Mouse (Mus musculus) brain, adult 2 months (tissue): ENCODE measurements around the gene Nup50.

Experiments used
- DNase-seq: peaks from one replicate; pipeline ENCODE4 v3.0.0; 2011; ENCODE audit warnings: low read depth, low spot score

Gene Nup50

GRCm38 (mm10) chr15:84950053-84950452, 26.8 kb downstream of the Nup50 start:
- peak; percentile 90 for DNase-seq

GRCm38 (mm10) chr15:84953259-84953658, 30.0 kb downstream of the Nup50 start:
- DNase-seq = no peak

GRCm38 (mm10) chr15:84957851-84958250, 34.6 kb downstream of the Nup50 start:
- peak; percentile 92 for DNase-seq

GRCm38 (mm10) chr15:84958331-84958730, 35.1 kb downstream of the Nup50 start:
- DNase-seq = no peak

DNA sequence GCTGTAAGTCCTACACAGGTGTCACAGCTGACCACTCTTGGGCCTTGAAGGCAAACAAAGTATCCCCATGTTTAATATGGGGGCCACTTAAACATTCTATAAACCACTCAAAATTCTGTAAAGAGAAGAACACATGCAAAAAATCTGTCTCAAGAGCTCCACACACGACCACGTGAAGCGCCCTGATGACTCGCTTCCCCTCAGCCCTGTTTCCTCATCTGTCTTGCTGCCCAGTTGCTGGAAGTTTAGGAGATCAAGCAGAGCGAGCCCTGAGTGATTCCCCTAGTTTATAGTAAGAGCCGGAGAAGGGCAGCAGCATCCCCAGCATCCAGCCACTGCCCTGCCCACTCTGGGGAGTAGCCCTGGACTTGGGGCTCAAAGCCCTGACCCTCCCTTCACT, 36.7 kb downstream of the Nup50 start:
- DNase-seq = no peak

DNA sequence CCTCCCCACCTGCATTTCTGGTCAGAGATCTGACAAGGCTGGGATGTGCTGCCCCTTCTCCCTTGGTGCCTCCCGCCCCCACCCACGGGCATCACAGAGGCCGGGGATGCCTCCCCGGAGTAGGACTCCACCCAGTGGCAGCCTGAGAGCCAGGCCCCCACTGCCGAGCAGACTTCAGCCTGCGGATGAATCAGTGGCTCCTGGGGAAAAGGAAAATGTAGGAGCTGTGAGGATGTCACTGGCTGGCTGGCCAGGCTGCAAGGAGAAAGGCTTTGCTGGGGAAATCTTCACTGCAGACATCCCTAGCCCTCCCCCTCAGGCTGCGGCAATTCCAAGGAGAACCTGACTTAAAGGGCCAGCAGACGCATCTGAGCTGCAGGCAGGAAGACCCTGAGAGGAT, 37.5 kb downstream of the Nup50 start:
- peak; percentile 92 for DNase-seq

GRCm38 (mm10) chr15:84962518-84962917, 39.3 kb downstream of the Nup50 start:
- DNase-seq = no peak

DNA sequence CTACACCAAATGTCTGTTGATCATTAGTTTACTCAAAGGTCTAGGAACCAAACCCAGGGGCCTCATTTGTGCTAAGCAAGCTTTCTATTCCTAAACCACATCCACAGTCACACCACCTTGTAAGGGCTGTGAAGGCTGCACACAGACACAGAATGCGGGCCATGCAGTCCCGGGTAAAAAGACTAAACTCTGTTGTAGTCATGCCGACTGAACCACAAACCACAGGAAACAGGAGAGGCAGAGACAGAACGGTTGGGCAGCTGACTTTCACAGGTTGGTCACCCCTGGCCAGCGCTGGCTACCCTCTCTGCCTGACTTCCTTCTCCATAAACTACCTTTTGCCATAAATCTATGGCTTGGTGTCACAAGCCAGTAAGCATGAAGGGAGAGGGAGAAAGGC, 41.6 kb downstream of the Nup50 start:
- DNase-seq = no peak

DNA sequence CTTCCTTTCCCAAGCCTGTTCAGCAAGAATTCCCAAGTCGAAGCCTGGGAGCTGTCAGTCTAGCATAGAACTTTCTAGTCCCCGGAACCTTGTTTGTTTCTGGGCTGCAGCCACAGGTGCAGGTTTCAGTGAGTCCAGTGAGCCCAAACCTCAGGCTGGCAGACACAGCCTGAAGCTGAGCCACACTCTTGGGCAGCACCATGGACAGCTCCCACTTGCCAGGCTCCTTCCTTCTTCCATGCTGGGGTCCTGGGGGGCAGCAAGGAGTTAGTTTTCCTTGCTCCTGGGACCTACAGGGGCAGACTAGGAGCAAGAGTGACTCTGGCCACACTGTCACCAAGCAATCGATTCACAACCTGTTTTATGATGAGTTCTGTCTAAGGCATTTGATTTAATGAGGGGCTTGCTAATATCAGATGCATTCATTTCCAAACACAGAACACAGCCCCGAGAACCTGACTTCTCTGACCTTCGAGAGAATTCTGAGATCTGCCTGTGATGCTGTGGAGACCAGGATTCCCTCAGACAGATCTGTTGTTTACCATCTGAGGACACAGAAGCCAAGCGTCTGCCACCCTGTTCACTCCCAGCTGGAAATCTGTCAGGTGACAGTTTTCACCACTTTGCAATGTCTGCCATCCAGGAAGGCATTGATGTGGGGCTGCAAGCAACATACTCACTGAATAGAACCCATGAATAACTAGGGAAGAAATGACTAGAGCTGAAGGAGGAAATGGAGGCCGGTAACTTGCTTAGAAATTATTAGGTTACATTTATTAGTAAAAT, 42.6 kb downstream of the Nup50 start:
- peak; percentile 72 for DNase-seq

DNA sequence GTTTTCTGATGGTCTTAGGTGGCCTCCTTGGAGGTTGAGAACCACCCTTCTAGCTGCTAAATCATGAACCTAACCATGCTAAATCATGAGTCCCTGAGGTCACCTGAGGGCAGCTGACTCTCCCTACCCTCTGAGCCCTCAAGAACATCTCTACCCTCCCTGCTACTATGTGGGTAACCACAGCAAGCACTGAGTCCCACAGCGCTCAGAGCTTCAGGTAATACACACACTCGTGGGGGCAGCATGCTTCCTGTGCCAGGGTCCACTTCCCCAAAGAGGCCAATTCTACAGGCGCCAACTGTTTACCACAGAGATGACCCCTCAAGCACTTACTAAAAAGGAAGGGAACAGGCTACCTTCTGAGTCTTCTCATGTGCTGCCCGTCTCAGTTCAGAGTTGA, 45.3 kb downstream of the Nup50 start:
- DNase-seq = no peak

- peak; percentile 93 for DNase-seq
Measured at GRCm38 (mm10) chr15:84972860-84973543, 49.8 kb downstream of the Nup50 start.

- DNase-seq = no peak
Measured at GRCm38 (mm10) chr15:84973544-84973871, 50.3 kb downstream of the Nup50 start.

DNA sequence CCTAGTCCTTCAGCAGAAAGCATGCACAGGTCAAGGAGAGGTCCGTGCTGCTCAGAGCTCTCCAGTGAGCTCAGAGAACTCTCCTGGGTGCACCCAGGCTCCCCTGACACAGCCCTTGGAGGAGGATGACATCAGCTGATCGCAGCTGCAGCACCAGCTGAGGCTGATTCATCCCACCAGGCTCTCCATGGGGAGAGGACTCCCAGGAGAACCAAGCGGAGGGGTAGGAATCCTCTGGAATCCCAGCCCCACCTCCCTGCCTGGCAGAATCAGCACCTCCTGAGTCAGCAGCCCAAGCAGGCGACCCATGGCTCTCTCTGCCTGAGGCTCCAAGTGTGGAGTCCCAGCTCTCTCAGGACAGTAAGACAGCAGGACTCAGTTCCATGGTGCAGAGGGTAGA, 52.5 kb downstream of the Nup50 start:
- DNase-seq = peak; percentile 97

DNA sequence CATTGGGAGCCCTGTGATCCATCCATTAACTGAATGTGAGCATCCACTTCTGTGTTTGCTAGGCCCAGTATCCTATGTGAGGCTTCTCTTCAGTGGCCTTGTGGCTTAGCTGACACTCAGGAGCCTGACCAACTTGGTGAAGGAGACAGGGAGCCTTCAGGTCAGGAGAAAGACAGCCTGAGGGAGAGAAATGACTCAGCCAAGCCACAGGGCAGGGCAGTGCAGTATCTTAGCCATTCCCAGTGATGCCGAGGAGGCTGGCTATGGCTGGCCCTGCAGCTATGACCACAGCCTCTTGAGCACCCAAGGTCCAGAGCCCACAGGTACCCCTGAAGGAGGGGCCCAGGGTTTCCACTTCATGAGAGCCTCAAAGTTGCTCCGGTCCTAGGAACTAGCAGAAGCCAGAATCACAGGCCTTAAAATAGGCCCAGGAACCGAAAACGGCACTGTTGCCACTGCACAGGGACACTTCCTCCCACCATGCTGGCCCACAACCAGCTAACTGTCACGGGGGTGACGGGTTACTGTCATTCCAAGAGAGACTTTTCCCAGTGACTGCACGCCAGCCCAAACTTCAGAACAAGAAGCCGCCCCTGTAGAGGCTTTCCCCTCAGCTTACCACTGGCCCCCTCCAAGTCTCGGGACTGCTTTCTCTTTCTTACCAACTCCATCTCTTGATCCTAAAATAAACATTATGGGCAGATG, 58.5 kb downstream of the Nup50 start:
- DNase-seq = peak; percentile 72

- DNase-seq = no peak
Measured at GRCm38 (mm10) chr15:84982888-84983287, 59.7 kb downstream of the Nup50 start.

GRCm38 (mm10) chr15:84983721-84984120, 60.5 kb downstream of the Nup50 start:
- DNase-seq = no peak

DNA sequence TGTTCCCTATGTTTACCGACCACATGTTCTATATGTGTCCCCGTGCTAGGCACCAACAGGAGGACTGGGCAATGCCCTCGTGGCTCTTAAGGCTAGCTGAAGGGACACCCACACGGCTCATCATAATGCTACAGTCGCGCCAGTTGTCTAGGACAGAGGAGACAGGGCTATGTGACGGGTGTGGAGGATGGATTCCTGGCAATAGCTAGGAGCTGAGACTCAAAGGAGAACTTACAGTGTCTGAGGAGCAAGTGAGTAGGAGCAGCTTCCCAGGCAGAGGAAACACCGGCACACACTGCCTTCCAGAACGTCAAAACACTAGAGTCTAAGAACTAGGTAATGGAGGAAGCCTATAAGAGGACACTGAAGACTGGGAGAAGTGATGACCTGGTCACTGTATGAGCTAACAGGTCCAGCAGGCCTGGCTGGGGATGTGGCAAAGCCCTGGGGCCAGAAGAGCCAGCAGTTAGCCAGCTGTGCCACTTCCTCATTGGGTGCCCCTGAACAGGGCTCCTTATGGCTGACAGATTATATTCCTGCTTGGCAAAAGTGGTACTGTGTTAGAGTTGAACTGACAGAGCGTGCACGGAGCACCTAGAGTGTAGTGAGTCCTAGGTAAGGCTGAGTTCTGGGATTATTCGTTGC, 62.4 kb downstream of the Nup50 start:
- peak; percentile 67 for DNase-seq

DNA sequence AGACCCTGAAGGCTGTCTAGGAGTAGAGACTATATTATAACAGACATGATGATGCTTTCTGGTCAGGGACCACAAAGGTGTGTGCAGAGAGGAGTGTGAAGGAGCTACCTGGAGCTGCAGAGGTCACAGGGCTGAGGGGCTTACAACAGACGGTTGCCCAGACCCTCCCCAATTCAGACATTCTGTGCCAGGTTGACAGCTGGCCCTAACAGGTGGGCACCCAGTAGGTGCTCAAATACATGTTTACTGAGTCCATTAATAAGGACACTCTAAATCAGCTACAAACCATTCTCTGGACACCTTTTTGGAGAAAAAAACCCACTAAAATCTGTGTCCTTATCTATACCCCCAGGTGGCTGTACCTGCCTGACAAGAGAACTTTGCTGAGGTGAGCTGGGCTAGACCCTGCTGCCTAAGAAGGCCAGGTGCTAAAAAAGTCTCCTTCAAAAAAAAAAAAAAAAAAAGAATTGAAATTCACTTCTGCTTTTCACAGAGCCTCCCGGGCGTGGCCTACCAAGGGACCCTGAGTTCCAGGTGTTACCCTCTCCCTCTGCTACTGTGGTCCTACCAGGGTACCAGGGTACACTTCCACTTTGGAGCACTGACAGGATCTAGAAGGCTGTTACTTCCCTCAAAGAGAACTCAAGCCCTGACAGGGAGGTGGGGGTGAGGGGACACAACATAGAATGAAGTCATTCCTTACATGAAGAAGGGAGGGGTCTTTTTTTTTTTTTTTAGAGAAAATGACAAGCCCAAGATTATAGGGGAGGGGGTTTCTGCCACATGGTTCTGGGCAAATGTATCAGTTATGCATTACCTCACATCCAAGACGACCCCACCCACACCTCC, 63.2 kb downstream of the Nup50 start:
- no peak for DNase-seq

- DNase-seq = peak; percentile 66
Measured at GRCm38 (mm10) chr15:84987020-84987815, 64.0 kb downstream of the Nup50 start.
